Mouse (Mus musculus): ENCODE measurements around the gene Szt2. TPM values are rescaled to one million over a fixed set of nuclear protein-coding genes. Genes with fewer than 3 reads are reported as not detected.

The Szt2 gene
- total and polyA plus RNA-seq, 3 experiments: 3.2 to 18.9 (median 7.4) TPM

- in situ Hi-C loops (cut with MboI; ENCODE audit: low pct_ligation_motif_present, low pct_unique_long_range_greater_than_20kb, low sequenced_read_pairs) (no loop called here), dilution Hi-C loops (cut with MboI; ENCODE audit: extremely low pct_ligation_motif_present, extremely low pct_unique_long_range_greater_than_20kb, low sequenced_read_pairs) (no loop called here)
- H3K4me1 ChIP-seq (ENCODE audit: control insufficient read depth in 1 of 2, insufficient read depth in 2 of 2): no peaks in the 10 kb centered on the region
- H3K9me3 ChIP-seq (replicated peaks; ENCODE audit: low read length): no peaks in the 10 kb centered on the region
- H3K36me3 ChIP-seq (replicated peaks in 1 of 2; ENCODE audit: control insufficient read depth in 1 of 2, insufficient read depth in 1 of 2, low read length in 1 of 2): no peaks in the 10 kb centered on the region
- DNase-seq (ENCODE audit: extremely low read depth): no peak
- H3K27ac ChIP-seq (ENCODE audit: insufficient read depth, low read depth): no peak overlapping the region
- peaks cover 33% of the 10 kb centered on the region for H3K27me3 ChIP-seq (replicated peaks)
- no peak overlapping the region for H3K9ac ChIP-seq (ENCODE audit: insufficient read depth, low read depth)
- no peak overlapping the region for H3K4me2 ChIP-seq (ENCODE audit: insufficient read depth, low read depth, poor library complexity, severe bottlenecking)
- no peaks in the 10 kb centered on the region for H3K79me2 ChIP-seq (replicated peaks; ENCODE audit: control insufficient read depth, extremely low read depth, insufficient read depth, poor library complexity, severe bottlenecking)
- H3K4me3 ChIP-seq (replicated peaks in 1 of 3; ENCODE audit: low read depth in 2 of 3, low read length in 2 of 3, poor library complexity in 1 of 3): no peak overlapping the region
- TF ChIP-seq USF1 (IDR thresholded peaks at IDR 0.05; ENCODE audit: low read depth, low read length): no peak
- TF ChIP-seq E2F4 (IDR thresholded peaks at IDR 0.05; ENCODE audit: insufficient replicate concordance, low read depth, low read length): no peak
- no peak for TF ChIP-seq KAT2A (IDR thresholded peaks at IDR 0.05; ENCODE audit: insufficient replicate concordance, low read length)
- no peak for TF ChIP-seq ZMIZ1 (IDR thresholded peaks at IDR 0.05; ENCODE audit: low read depth, low read length)
- TF ChIP-seq MEF2A (IDR thresholded peaks at IDR 0.05; ENCODE audit: borderline replicate concordance, low read depth, low read length): no peak
- no peak for TF ChIP-seq JUND (conservative IDR thresholded peaks at IDR 0.05; ENCODE audit: low read depth, low read length)
- TF ChIP-seq TBP (conservative IDR thresholded peaks at IDR 0.05; ENCODE audit: low read depth, low read length): no peak
- TF ChIP-seq ZC3H11A (IDR thresholded peaks at IDR 0.05; ENCODE audit: low read depth, low read length): no peak
- TF ChIP-seq SMC3 (IDR thresholded peaks at IDR 0.05; ENCODE audit: low read depth, low read length): no peak
- no peak for TF ChIP-seq RCOR1 (conservative IDR thresholded peaks at IDR 0.05; ENCODE audit: low read depth, low read length)
- no peak for TF ChIP-seq TCF12 (IDR thresholded peaks at IDR 0.05; ENCODE audit: low read depth, low read length)
- no peak for TF ChIP-seq NELFE (IDR thresholded peaks at IDR 0.05; ENCODE audit: low read depth, low read length)
- TF ChIP-seq IRF4 (IDR thresholded peaks at IDR 0.05; ENCODE audit: low read depth, low read length): no peak
- TF ChIP-seq HCFC1 (IDR thresholded peaks at IDR 0.05; ENCODE audit: low read depth, low read length): no peak
- TF ChIP-seq ZNF384 (IDR thresholded peaks at IDR 0.05; ENCODE audit: low read depth, low read length): no peak
Measured at GRCm38 (mm10) chr4:118326476-118326875, 82.6 kb downstream of the Szt2 start.

- Histone ChIP-seq H3K36me3 (replicated peaks in 1 of 2; ENCODE audit: control insufficient read depth in 1 of 2, insufficient read depth in 1 of 2, low read length in 1 of 2) (no peaks in the 10 kb centered on the region), H3K27me3 (replicated peaks) (peaks cover 69% of the 10 kb centered on the region), H3K9ac (ENCODE audit: insufficient read depth, low read depth) (no peak overlapping the region), H3K9me3 (replicated peaks; ENCODE audit: low read length) (no peaks in the 10 kb centered on the region), H3K4me3 (replicated peaks in 1 of 3; ENCODE audit: low read depth in 2 of 3, low read length in 2 of 3, poor library complexity in 1 of 3) (no peak overlapping the region), H3K4me1 (ENCODE audit: control insufficient read depth in 1 of 2, insufficient read depth in 2 of 2) (no peaks in the 10 kb centered on the region), H3K79me2 (replicated peaks; ENCODE audit: control insufficient read depth, extremely low read depth, insufficient read depth, poor library complexity, severe bottlenecking) (no peaks in the 10 kb centered on the region), H3K4me2 (ENCODE audit: insufficient read depth, low read depth, poor library complexity, severe bottlenecking) (no peak overlapping the region), H3K27ac (ENCODE audit: insufficient read depth, low read depth) (no peak overlapping the region)
- TF ChIP-seq SIN3A (IDR thresholded peaks at IDR 0.05; ENCODE audit: low read length) (no peak), ZNF384 (IDR thresholded peaks at IDR 0.05; ENCODE audit: low read depth, low read length) (no peak), USF2 (conservative IDR thresholded peaks at IDR 0.05; ENCODE audit: low read depth, low read length) (no peak), MEF2A (IDR thresholded peaks at IDR 0.05; ENCODE audit: borderline replicate concordance, low read depth, low read length) (no peak), ZC3H11A (IDR thresholded peaks at IDR 0.05; ENCODE audit: low read depth, low read length) (no peak), UBTF (IDR thresholded peaks at IDR 0.05; ENCODE audit: low read depth, low read length) (no peak), RCOR1 (conservative IDR thresholded peaks at IDR 0.05; ENCODE audit: low read depth, low read length) (no peak), MAFK (IDR thresholded peaks at IDR 0.05; ENCODE audit: insufficient replicate concordance, low read length) (no peak), RAD21 (IDR thresholded peaks at IDR 0.05; ENCODE audit: low read depth, low read length) (no peak)
- no peak for DNase-seq (ENCODE audit: extremely low read depth)
- dilution Hi-C loops (cut with MboI; ENCODE audit: extremely low pct_ligation_motif_present, extremely low pct_unique_long_range_greater_than_20kb, low sequenced_read_pairs): no loop called here
- in situ Hi-C loops (cut with MboI; ENCODE audit: low pct_ligation_motif_present, low pct_unique_long_range_greater_than_20kb, low sequenced_read_pairs): no loop called here
Measured at GRCm38 (mm10) chr4:118320636-118321035, 88.4 kb downstream of the Szt2 start.
